In genomic region chr6:54972929-54973211, GRCm38 (mm10) we compare ENCODE assay signal across 8 mouse cellular contexts. TPM values are rescaled to one million over a fixed set of nuclear protein-coding genes. Genes with fewer than 3 reads are reported as not detected.
DNase-seq lines count a peak whose midpoint lies in the region; ATAC-seq and TF ChIP-seq lines count a peak whose summit lies in the region.

No protein-coding gene starts in this region.

- peak overlapping the region; percentile 81 for H3K4me3 ChIP-seq in gastrocnemius, adult 2 months
- H3K4me3 ChIP-seq in embryonic facial prominence, embryonic 14.5 days (ENCODE audit: low read depth, low read length), result peak overlapping the region; percentile 59
- peak overlapping the region; percentile 70 for H3K4me3 ChIP-seq in hindbrain, embryonic 16.5 days (ENCODE audit: low read length)
- H3K4me3 ChIP-seq in liver, embryonic 15.5 days (replicated peaks), result peak overlapping the region; percentile 62
- peak overlapping the region; percentile 59 for H3K4me3 ChIP-seq in neural tube, embryonic 15.5 days (replicated peaks)

- H3K4me2 ChIP-seq in embryonic facial prominence, embryonic 14.5 days (ENCODE audit: low read depth, low read length), result peak overlapping the region; percentile 78
- H3K4me2 ChIP-seq in hindbrain, embryonic 16.5 days (ENCODE audit: low read length), result peak overlapping the region; percentile 96
- peak overlapping the region; percentile 79 for H3K4me2 ChIP-seq in liver, embryonic 15.5 days
- peak overlapping the region; percentile 97 for H3K4me2 ChIP-seq in neural tube, embryonic 15.5 days

- peak overlapping the region; percentile 97 for H3K27ac ChIP-seq in gastrocnemius, adult 2 months
- peak overlapping the region; percentile 39; the same call in 1 of the 2 replicates for H3K27ac ChIP-seq in embryonic facial prominence, embryonic 14.5 days (replicated peaks; ENCODE audit: low read depth, low read length)
- no peak overlapping the region for H3K27ac ChIP-seq in hindbrain, embryonic 16.5 days (ENCODE audit: low read depth, low read length)
- no peak overlapping the region for H3K27ac ChIP-seq in liver, embryonic 15.5 days (replicated peaks)
- H3K27ac ChIP-seq in neural tube, embryonic 15.5 days (replicated peaks), result no peak overlapping the region

- 13% methylated on average over 5 of the region's 5 CpGs for WGBS in embryonic facial prominence, embryonic 14.5 days
- WGBS in hindbrain, embryonic 16.5 days, result 10% methylated on average over 5 of the region's 5 CpGs
- WGBS in liver, embryonic 15.5 days (ENCODE audit: insufficient replicate concordance), result 7% methylated on average over 5 of the region's 5 CpGs
- WGBS in neural tube, embryonic 15.5 days, result 15% methylated on average over 5 of the region's 5 CpGs

- peak; percentile 42 for DNase-seq in gastrocnemius, adult 2 months
- DNase-seq in gastrocnemius, postnatal 14 days, result no peak
- DNase-seq in embryonic facial prominence, embryonic 14.5 days (ENCODE audit: low spot score), result peak; percentile 45
- DNase-seq in right cerebral cortex, postnatal 25 days, result no peak
- DNase-seq in layer of hippocampus, postnatal 10 days (ENCODE audit: low spot score in 2 of 2), result no peak

- no peaks in the 10 kb centered on the region; the same call in 1 of the 2 replicates for H3K27me3 ChIP-seq in embryonic facial prominence, embryonic 14.5 days (replicated peaks; ENCODE audit: control insufficient read depth, insufficient read depth, low read length)
- peaks cover 5% of the 10 kb centered on the region for H3K27me3 ChIP-seq in hindbrain, embryonic 16.5 days (replicated peaks; ENCODE audit: control insufficient read depth, insufficient read depth, low read length)
- H3K27me3 ChIP-seq in liver, embryonic 15.5 days, result peaks cover 38% of the 10 kb centered on the region
- H3K27me3 ChIP-seq in neural tube, embryonic 15.5 days (replicated peaks), result peaks cover 14% of the 10 kb centered on the region

- H3K9me3 ChIP-seq in embryonic facial prominence, embryonic 14.5 days (ENCODE audit: control insufficient read depth, low read length), result no peaks in the 10 kb centered on the region
- H3K9me3 ChIP-seq in hindbrain, embryonic 16.5 days (ENCODE audit: control insufficient read depth, low read length), result no peaks in the 10 kb centered on the region
- H3K9me3 ChIP-seq in liver, embryonic 15.5 days (replicated peaks), result no peaks in the 10 kb centered on the region
- no peaks in the 10 kb centered on the region for H3K9me3 ChIP-seq in neural tube, embryonic 15.5 days (replicated peaks)

- peak; percentile 20; the same call in 1 of the 2 replicates for TF ChIP-seq CTCF in gastrocnemius, adult 2 months (IDR thresholded peaks at IDR 0.05)

- no peaks in the 10 kb centered on the region for H3K36me3 ChIP-seq in embryonic facial prominence, embryonic 14.5 days (ENCODE audit: control insufficient read depth, insufficient read depth, low read length)
- no peaks in the 10 kb centered on the region for H3K36me3 ChIP-seq in hindbrain, embryonic 16.5 days (ENCODE audit: control insufficient read depth, insufficient read depth, low read length)
- H3K36me3 ChIP-seq in liver, embryonic 15.5 days (replicated peaks), result no peaks in the 10 kb centered on the region
- H3K36me3 ChIP-seq in neural tube, embryonic 15.5 days, result no peaks in the 10 kb centered on the region

- ATAC-seq in embryonic facial prominence, embryonic 14.5 days (ENCODE audit: low read depth), result 0 out of 2 replicates have a peak, but pooled peaks have one; percentile 38
- ATAC-seq in hindbrain, embryonic 16.5 days, result 0 out of 2 replicates have a peak, but pooled peaks have one; percentile 28
- ATAC-seq in liver, embryonic 15.5 days (ENCODE audit: insufficient read depth), result no peak
- ATAC-seq in neural tube, embryonic 15.5 days (ENCODE audit: low FRiP score), result 0 out of 2 replicates have a peak, but pooled peaks have one; percentile 56

- peak overlapping the region; percentile 73 for H3K9ac ChIP-seq in embryonic facial prominence, embryonic 14.5 days (ENCODE audit: low read depth, low read length)
- H3K9ac ChIP-seq in hindbrain, embryonic 16.5 days (ENCODE audit: low read depth, low read length), result peak overlapping the region; percentile 27; the same call in 1 of the 2 replicates
- H3K9ac ChIP-seq in liver, embryonic 15.5 days, result no peak overlapping the region; the same call in 1 of the 2 replicates
- no peak overlapping the region for H3K9ac ChIP-seq in neural tube, embryonic 15.5 days (replicated peaks)

- intact Hi-C loops in gastrocnemius, adult 2 months (cut with DNase I), result loop anchor here (1.0 to 5.0 kb wide), 2 partner anchors 19 to 161 kb away; partner anchors contain the start of gene Ggct
- intact Hi-C loops in gastrocnemius, postnatal 14 days (cut with DNase I; ENCODE audit: low total_unique reads), result no loop called here

- H3K4me1 ChIP-seq in embryonic facial prominence, embryonic 14.5 days (ENCODE audit: control insufficient read depth, insufficient read depth, low read length), result no peaks in the 10 kb centered on the region
- peaks cover 3% of the 10 kb centered on the region for H3K4me1 ChIP-seq in hindbrain, embryonic 16.5 days (ENCODE audit: control insufficient read depth, insufficient read depth, low read depth, low read length)
- H3K4me1 ChIP-seq in liver, embryonic 15.5 days (replicated peaks), result peaks cover 8% of the 10 kb centered on the region; the same call in 1 of the 2 replicates
- peaks cover 14% of the 10 kb centered on the region for H3K4me1 ChIP-seq in neural tube, embryonic 15.5 days

RNA-seq across cellular contexts. Expression of gene Nod1, which starts 0.5 kb away (rescaled TPM):
- total RNA-seq in gastrocnemius, adult 2 months (2021), result 1 to 10 TPM; 7.6 to 9.1 TPM
- 1 to 10 TPM; 6.3 to 8.2 TPM for total RNA-seq in gastrocnemius, postnatal 14 days (2021)
- 7.5 and 7.8 TPM in 2 replicates for polyA plus RNA-seq in embryonic facial prominence, embryonic 14.5 days (2014; fragmentation: Nextera tagmentation; extraction: Ambion mirVana)
- polyA plus RNA-seq in hindbrain, embryonic 16.5 days (2015; fragmentation: Nextera tagmentation; extraction: Ambion mirVana), result 3.1 and 3.6 TPM in 2 replicates
- 2.2 and 3.0 TPM in 2 replicates for polyA plus RNA-seq in liver, embryonic 15.5 days (2015; fragmentation: Nextera tagmentation; extraction: Ambion mirVana)
- polyA plus RNA-seq in neural tube, embryonic 15.5 days (2015; fragmentation: Nextera tagmentation; extraction: Ambion mirVana), result 3.6 and 4.5 TPM in 2 replicates
- 1 to 10 TPM; 3.1 to 4.1 TPM for total RNA-seq in layer of hippocampus, postnatal 10 days (2021)

RNA-seq across cellular contexts. Expression of gene Ggct, which starts 19.9 kb away (rescaled TPM):
- total RNA-seq in gastrocnemius, adult 2 months (2021), result 10 to 100 TPM in 1 of 2 experiments, 1 to 10 TPM in 1; 9.6 to 11.0 TPM
- total RNA-seq in gastrocnemius, postnatal 14 days (2021), result 1 to 10 TPM; 7.3 to 8.0 TPM
- polyA plus RNA-seq in embryonic facial prominence, embryonic 14.5 days (2014; fragmentation: Nextera tagmentation; extraction: Ambion mirVana), result 9.5 and 10.8 TPM in 2 replicates
- 14.3 and 20.5 TPM in 2 replicates for polyA plus RNA-seq in hindbrain, embryonic 16.5 days (2015; fragmentation: Nextera tagmentation; extraction: Ambion mirVana)
- polyA plus RNA-seq in liver, embryonic 15.5 days (2015; fragmentation: Nextera tagmentation; extraction: Ambion mirVana), result 3.0 and 4.0 TPM in 2 replicates
- polyA plus RNA-seq in neural tube, embryonic 15.5 days (2015; fragmentation: Nextera tagmentation; extraction: Ambion mirVana), result 17.6 and 18.4 TPM in 2 replicates
- 10 to 100 TPM; 37.8 to 39.9 TPM for total RNA-seq in layer of hippocampus, postnatal 10 days (2021)

Comparison
In these comparisons a context has a peak if more than half of its experiments do, and no peak if none do; other contexts are left out.
1. DNase-seq: peak in gastrocnemius, adult 2 months (single experiment) and embryonic facial prominence, embryonic 14.5 days (single experiment); none in gastrocnemius, postnatal 14 days (single experiment), right cerebral cortex, postnatal 25 days (single experiment) and layer of hippocampus, postnatal 10 days (0 of 2).
2. H3K27ac ChIP-seq: peak in gastrocnemius, adult 2 months (single experiment) and embryonic facial prominence, embryonic 14.5 days (single experiment); none in hindbrain, embryonic 16.5 days (single experiment), liver, embryonic 15.5 days (single experiment) and neural tube, embryonic 15.5 days (single experiment).
3. H3K9ac ChIP-seq: peak in embryonic facial prominence, embryonic 14.5 days (single experiment) and hindbrain, embryonic 16.5 days (single experiment); none in liver, embryonic 15.5 days (single experiment) and neural tube, embryonic 15.5 days (single experiment).
4. Peak in every context shown above with its lines, with median percentiles within 50 percentile points of each other: H3K4me3 ChIP-seq and H3K4me2 ChIP-seq.